Comparison of ENCODE assay signal across 8 mouse cellular contexts in genomic region chr5:24423129-24424003, GRCm38 (mm10). TPM values are rescaled to one million over a fixed set of nuclear protein-coding genes. Genes with fewer than 3 reads are reported as not detected.
DNase-seq lines count a peak whose midpoint lies in the region; ATAC-seq and TF ChIP-seq lines count a peak whose summit lies in the region.

Gene Cdk5 (minus strand): TSS chr5:24423530.
Gene Slc4a2 (plus strand): TSS chr5:24423837.

- peak; percentile 90 for ATAC-seq in erythroid progenitor cell, adult 5-6 weeks (replicated peaks; ENCODE audit: low FRiP score, poor library complexity, severe bottlenecking)
- peak; percentile 93 for ATAC-seq in heart, embryonic 12.5 days (ENCODE audit: insufficient number of reproducible peaks, low FRiP score)
- peak; percentile 90 for ATAC-seq in kidney, postnatal 0 days (replicated peaks; ENCODE audit: low FRiP score, low read depth)
- ATAC-seq in liver, embryonic 11.5 days (replicated peaks; ENCODE audit: low FRiP score), result peak; percentile 92
- ATAC-seq in stomach, embryonic 14.5 days (ENCODE audit: insufficient number of reproducible peaks, insufficient read depth, low FRiP score, low read depth), result peak; percentile 91

- H3K4me1 ChIP-seq in heart, embryonic 12.5 days (replicated peaks), result peaks cover 42% of the 10 kb centered on the region
- H3K4me1 ChIP-seq in kidney, postnatal 0 days (replicated peaks; ENCODE audit: insufficient read depth, low read length), result peaks cover 27% of the 10 kb centered on the region
- peaks cover 43% of the 10 kb centered on the region for H3K4me1 ChIP-seq in liver, embryonic 11.5 days (replicated peaks; ENCODE audit: control insufficient read depth, insufficient read depth, low read length)
- H3K4me1 ChIP-seq in stomach, embryonic 14.5 days (ENCODE audit: control insufficient read depth, insufficient read depth, low read length), result peaks cover 37% of the 10 kb centered on the region

- peak within 1 kb of the TSS; percentile 80 for H3K4me2 ChIP-seq in heart, embryonic 12.5 days
- H3K4me2 ChIP-seq in kidney, postnatal 0 days (ENCODE audit: low read length), result peak within 1 kb of the TSS; percentile 73
- H3K4me2 ChIP-seq in liver, embryonic 11.5 days, result peak within 1 kb of the TSS; percentile 90
- peak within 1 kb of the TSS; percentile 96 for H3K4me2 ChIP-seq in stomach, embryonic 14.5 days (replicated peaks; ENCODE audit: low read depth, low read length)

- WGBS in heart, embryonic 12.5 days, result under 1% methylated on average over 46 of the region's 46 CpGs
- under 1% methylated on average over 46 of the region's 46 CpGs for WGBS in kidney, postnatal 0 days
- under 1% methylated on average over 46 of the region's 46 CpGs for WGBS in liver, embryonic 11.5 days
- WGBS in stomach, embryonic 14.5 days, result under 1% methylated on average over 46 of the region's 46 CpGs

- H3K27ac ChIP-seq in heart, embryonic 12.5 days (ENCODE audit: poor library complexity, severe bottlenecking), result peak within 1 kb of the TSS; percentile 97
- H3K27ac ChIP-seq in kidney, postnatal 0 days, result peak within 1 kb of the TSS; percentile 95
- peak within 1 kb of the TSS; percentile 92 for H3K27ac ChIP-seq in liver, embryonic 11.5 days (ENCODE audit: low read depth, low read length)
- peak within 1 kb of the TSS; percentile 93 for H3K27ac ChIP-seq in stomach, embryonic 14.5 days (ENCODE audit: low read length)

- H3K9me3 ChIP-seq in heart, embryonic 12.5 days (replicated peaks), result no peaks in the 10 kb centered on the region
- H3K9me3 ChIP-seq in kidney, postnatal 0 days (replicated peaks; ENCODE audit: low read length), result no peaks in the 10 kb centered on the region
- no peaks in the 10 kb centered on the region for H3K9me3 ChIP-seq in liver, embryonic 11.5 days (ENCODE audit: control insufficient read depth, low read length)
- H3K9me3 ChIP-seq in stomach, embryonic 14.5 days (ENCODE audit: control insufficient read depth, low read depth, low read length), result no peaks in the 10 kb centered on the region

- peak; percentile 99 for DNase-seq in CD4-positive helper T cell, adult 2 months (ENCODE audit: low read depth, low spot score)
- DNase-seq in brain, embryonic 18.5 days (ENCODE audit: low read depth, low spot score), result peak; percentile 100
- peak; percentile 100 for DNase-seq in kidney, postnatal 0 days (ENCODE audit: low spot score)
- DNase-seq in liver, embryonic 11.5 days (ENCODE audit: low spot score), result peak; percentile 95
- peak; percentile 98 for DNase-seq in naive thymus-derived CD4-positive, alpha-beta T cell, adult 2 months (ENCODE audit: low read depth)

- TF ChIP-seq CTCF in kidney, postnatal 0 days (IDR thresholded peaks at IDR 0.05; ENCODE audit: low read depth), result peak; percentile 8; the same call in 1 of the 2 replicates

- peak within 1 kb of the TSS; percentile 76 for H3K4me3 ChIP-seq in heart, embryonic 12.5 days
- H3K4me3 ChIP-seq in kidney, postnatal 0 days (replicated peaks; ENCODE audit: low read depth, low read length), result peak within 1 kb of the TSS; percentile 62
- H3K4me3 ChIP-seq in liver, embryonic 11.5 days (ENCODE audit: low read depth, low read length), result peak within 1 kb of the TSS; percentile 77
- peak within 1 kb of the TSS; percentile 67 for H3K4me3 ChIP-seq in stomach, embryonic 14.5 days (ENCODE audit: low read depth, low read length)

- H3K27me3 ChIP-seq in heart, embryonic 12.5 days (replicated peaks), result no peaks in the 10 kb centered on the region
- H3K27me3 ChIP-seq in kidney, postnatal 0 days (ENCODE audit: insufficient read depth, low read length), result no peaks in the 10 kb centered on the region
- no peaks in the 10 kb centered on the region for H3K27me3 ChIP-seq in liver, embryonic 11.5 days (replicated peaks; ENCODE audit: control insufficient read depth, insufficient read depth, low read length)
- H3K27me3 ChIP-seq in stomach, embryonic 14.5 days (ENCODE audit: control insufficient read depth, insufficient read depth, low read length), result no peaks in the 10 kb centered on the region

- H3K36me3 ChIP-seq in heart, embryonic 12.5 days, result peaks cover 21% of the 10 kb centered on the region
- H3K36me3 ChIP-seq in kidney, postnatal 0 days (ENCODE audit: insufficient read depth, low read length), result 0 out of 2 replicates have a peak, but pooled peaks cover 9% of the 10 kb centered on the region
- peaks cover 3% of the 10 kb centered on the region; the same call in 1 of the 2 replicates for H3K36me3 ChIP-seq in liver, embryonic 11.5 days (ENCODE audit: control insufficient read depth, insufficient read depth, low read length)
- peaks cover 12% of the 10 kb centered on the region; the same call in 1 of the 2 replicates for H3K36me3 ChIP-seq in stomach, embryonic 14.5 days (ENCODE audit: control insufficient read depth, insufficient read depth, low read length)

- peak within 1 kb of the TSS; percentile 85 for H3K9ac ChIP-seq in heart, embryonic 12.5 days
- peak within 1 kb of the TSS; percentile 71 for H3K9ac ChIP-seq in kidney, postnatal 0 days (ENCODE audit: low read depth, low read length)
- H3K9ac ChIP-seq in liver, embryonic 11.5 days (ENCODE audit: low read depth, low read length), result peak within 1 kb of the TSS; percentile 89
- H3K9ac ChIP-seq in stomach, embryonic 14.5 days (replicated peaks; ENCODE audit: low read depth, low read length), result peak within 1 kb of the TSS; percentile 71

RNA-seq across cellular contexts. Expression of gene Cdk5, which starts in this region (rescaled TPM):
- 6.3 and 10.8 TPM in 2 replicates for total RNA-seq in erythroid progenitor cell, adult 5-6 weeks (2015; ENCODE audit: low replicate concordance)
- total RNA-seq in erythroid progenitor cell, adult 5-6 weeks (2017; ENCODE audit: low replicate concordance), result 1.7 and 3.7 TPM in 2 replicates
- 32.0 and 35.9 TPM in 2 replicates for polyA plus RNA-seq in heart, embryonic 12.5 days (2016; fragmentation: Nextera tagmentation; extraction: Ambion mirVana)
- polyA plus RNA-seq in kidney, postnatal 0 days (2015; fragmentation: Nextera tagmentation; extraction: Ambion mirVana), result 47.2 and 51.3 TPM in 2 replicates
- 25.2 and 25.9 TPM in 2 replicates for polyA plus RNA-seq in liver, embryonic 11.5 days (2014; fragmentation: Nextera tagmentation; extraction: Ambion mirVana)
- polyA plus RNA-seq in stomach, embryonic 14.5 days (2014; fragmentation: Nextera tagmentation; extraction: Ambion mirVana), result 46.4 and 47.7 TPM in 2 replicates

RNA-seq across cellular contexts. Expression of gene Slc4a2, which starts in this region (rescaled TPM):
- total RNA-seq in erythroid progenitor cell, adult 5-6 weeks (2015; ENCODE audit: low replicate concordance), result 16.6 and 44.4 TPM in 2 replicates
- total RNA-seq in erythroid progenitor cell, adult 5-6 weeks (2017; ENCODE audit: low replicate concordance), result 14.1 and 50.6 TPM in 2 replicates
- 31.1 and 39.4 TPM in 2 replicates for polyA plus RNA-seq in heart, embryonic 12.5 days (2016; fragmentation: Nextera tagmentation; extraction: Ambion mirVana)
- polyA plus RNA-seq in kidney, postnatal 0 days (2015; fragmentation: Nextera tagmentation; extraction: Ambion mirVana), result 30.8 and 35.5 TPM in 2 replicates
- 20.5 and 22.4 TPM in 2 replicates for polyA plus RNA-seq in liver, embryonic 11.5 days (2014; fragmentation: Nextera tagmentation; extraction: Ambion mirVana)
- polyA plus RNA-seq in stomach, embryonic 14.5 days (2014; fragmentation: Nextera tagmentation; extraction: Ambion mirVana), result 30.6 and 32.2 TPM in 2 replicates

Comparison
In these comparisons a context has a peak if more than half of its experiments do, and no peak if none do; other contexts are left out.
1. Peak in every context shown above with its lines: DNase-seq, ATAC-seq, H3K4me3 ChIP-seq and H3K27ac ChIP-seq.